Mouse (Mus musculus) forebrain, postnatal 0 days (tissue): ENCODE results near the gene 4930426L09Rik. TPM values are rescaled to one million over a fixed set of nuclear protein-coding genes. Genes with fewer than 3 reads are reported as not detected.

Experiments
- ATAC-seq: fragments of 200-750 bp; cut with Nextera tagmentation; 2 replicates; pipeline ENCODE4 v1.8.0; 2017; ENCODE audit warnings: mild to moderate bottlenecking, moderate library complexity
- DNase-seq: peaks from one replicate; pipeline ENCODE4 v3.0.0-alpha.2; 2015
- H3K27ac ChIP-seq: fragments of 300-500 bp; sonication (generic); 2 replicates; pipeline ENCODE4 v1.5.1; 2014; ENCODE audit warnings: low read depth, mild to moderate bottlenecking, antibody characterized with exemption, low read length, moderate library complexity, mixed read lengths
- H3K27me3 ChIP-seq: fragments of 300-500 bp; sonication (generic); 2 replicates; pipeline ENCODE4 v1.6.1; 2014; ENCODE audit warnings: mild to moderate bottlenecking, low read length, mixed read lengths; ENCODE audit not compliant: insufficient read depth
- H3K36me3 ChIP-seq: fragments of 300-500 bp; sonication (generic); 2 replicates; pipeline ENCODE4 v1.6.1; 2014; ENCODE audit warnings: mild to moderate bottlenecking, moderate library complexity; ENCODE audit not compliant: insufficient read depth
- H3K4me1 ChIP-seq: fragments of 300-500 bp; sonication (generic); 2 replicates; pipeline ENCODE4 v1.6.1; 2014; ENCODE audit warnings: antibody characterized with exemption; ENCODE audit not compliant: insufficient read depth
- H3K4me2 ChIP-seq: fragments of 300-500 bp; sonication (generic); 2 replicates; pipeline ENCODE4 v1.6.1; 2014; ENCODE audit warnings: low read depth, mild to moderate bottlenecking, moderate library complexity
- H3K4me3 ChIP-seq: fragments of 300-500 bp; sonication (generic); 2 replicates; pipeline ENCODE4 v1.5.1; 2014; ENCODE audit warnings: low read depth, low read length, mixed read lengths
- H3K9ac ChIP-seq: fragments of 300-500 bp; sonication (generic); 2 replicates; pipeline ENCODE4 v1.6.1; 2014; ENCODE audit warnings: mild to moderate bottlenecking
- H3K9me3 ChIP-seq: fragments of 300-500 bp; sonication (generic); 2 replicates; pipeline ENCODE4 v1.6.1; 2016; ENCODE audit warnings: low read length
- CTCF ChIP-seq: sonication (generic); IDR thresholded peaks from 2 replicates; pipeline ENCODE4 v1.5.1; 2016; ENCODE audit warnings: antibody characterized with exemption, control low read depth, low read depth
- WGBS: fragments of 180-500 bp; shearing (Covaris S2); extraction: QIAGEN DNeasy Blood & Tissue Kit; methylation state at CpG from one replicate; pipeline ENCODE4 v1.1.7; 2014; 5-methylcytosine and 5-hydroxymethylcytosine counted together
- polyA plus RNA-seq: library from polyadenylated mRNA; unstranded; fragments of >200 nt; fragmentation: Nextera tagmentation; extraction: Ambion mirVana; gene quantifications from 2 replicates; pipeline ENCODE4 v1.2.1, GENCODE M21; 2015
- total RNA-seq: library from RNA; depleted of rRNA; stranded (reverse); fragments of >200 nt; gene quantifications from 2 replicates; pipeline ENCODE4 v1.2.3, GENCODE M21; 2014

4930426L09Rik gene
- total and polyA plus RNA-seq, 2 experiments from 2014 or later, result 0.29 to 0.58 TPM

GRCm38 (mm10) chr2:18979675-18980074 is 18.5 kb upstream of the 4930426L09Rik start:
- Histone ChIP-seq H3K36me3 (no peaks in the 10 kb centered on the region), H3K9ac (no peak overlapping the region), H3K9me3 (no peaks in the 10 kb centered on the region), H3K4me1 (no peaks in the 10 kb centered on the region), H3K27ac (no peak overlapping the region), H3K27me3 (no peaks in the 10 kb centered on the region), H3K4me3 (no peak overlapping the region), H3K4me2 (no peak overlapping the region)
- no peak for TF ChIP-seq CTCF
- no peak for DNase-seq
- WGBS, result 57% methylated on average over 7 of the region's 7 CpGs
- peak; percentile 50; the same call in 1 of the 2 replicates for ATAC-seq

- Histone ChIP-seq H3K4me3 (no peak overlapping the region), H3K27me3 (no peaks in the 10 kb centered on the region), H3K27ac (no peak overlapping the region), H3K9me3 (no peaks in the 10 kb centered on the region), H3K4me1 (no peaks in the 10 kb centered on the region), H3K4me2 (no peak overlapping the region), H3K36me3 (no peaks in the 10 kb centered on the region), H3K9ac (no peak overlapping the region)
- DNase-seq, result no peak
- 82% methylated on average over 6 of the region's 6 CpGs for WGBS
- TF ChIP-seq CTCF, result no peak
- no peak for ATAC-seq
Observed at GRCm38 (mm10) chr2:18982581-18982980, 15.6 kb upstream of the 4930426L09Rik start.

GRCm38 (mm10) chr2:18983546-18983945 is 14.6 kb upstream of the 4930426L09Rik start:
- no peak for TF ChIP-seq CTCF
- no peak for DNase-seq
- H3K4me2 ChIP-seq, result no peak overlapping the region

GRCm38 (mm10) chr2:18984095-18984847 is 13.9 kb upstream of the 4930426L09Rik start:
- no peaks in the 10 kb centered on the region for H3K4me1 ChIP-seq
- no peaks in the 10 kb centered on the region for H3K27me3 ChIP-seq
- no peak for TF ChIP-seq CTCF
- H3K4me3 ChIP-seq, result no peak overlapping the region
- H3K9me3 ChIP-seq, result no peaks in the 10 kb centered on the region
- DNase-seq (no peak), ATAC-seq (no peak)
- no peak overlapping the region for H3K9ac ChIP-seq
- H3K4me2 ChIP-seq, result no peak overlapping the region
- H3K27ac ChIP-seq, result no peak overlapping the region
- no peaks in the 10 kb centered on the region for H3K36me3 ChIP-seq
- 93% methylated on average over 15 of the region's 15 CpGs for WGBS

More at GRCm38 (mm10) chr2:18983546-18983945, 14.6 kb upstream of the 4930426L09Rik start:
- H3K4me3 ChIP-seq, result no peak overlapping the region
- H3K9ac ChIP-seq, result no peak overlapping the region
- H3K27me3 ChIP-seq, result no peaks in the 10 kb centered on the region
- H3K4me1 ChIP-seq, result no peaks in the 10 kb centered on the region
- H3K36me3 ChIP-seq, result no peaks in the 10 kb centered on the region
- H3K9me3 ChIP-seq, result no peaks in the 10 kb centered on the region
- no peak overlapping the region for H3K27ac ChIP-seq
- ATAC-seq, result no peak

GRCm38 (mm10) chr2:18985506-18985905 is 12.6 kb upstream of the 4930426L09Rik start:
- 85% methylated on average over 3 of the region's 3 CpGs for WGBS

GRCm38 (mm10) chr2:18988885-18989284 is 9.3 kb upstream of the 4930426L09Rik start:
- Histone ChIP-seq H3K9me3 (no peaks in the 10 kb centered on the region), H3K9ac (no peak overlapping the region), H3K4me2 (no peak overlapping the region), H3K4me3 (no peak overlapping the region), H3K27ac (no peak overlapping the region), H3K27me3 (no peaks in the 10 kb centered on the region), H3K36me3 (no peaks in the 10 kb centered on the region), H3K4me1 (no peaks in the 10 kb centered on the region)
- 85% methylated on average over 3 of the region's 3 CpGs for WGBS
- DNase-seq (no peak), ATAC-seq (no peak)
- no peak for TF ChIP-seq CTCF

More at GRCm38 (mm10) chr2:18985506-18985905, 12.6 kb upstream of the 4930426L09Rik start:
- Histone ChIP-seq H3K27me3 (no peaks in the 10 kb centered on the region), H3K4me2 (no peak overlapping the region), H3K36me3 (no peaks in the 10 kb centered on the region), H3K9ac (no peak overlapping the region), H3K9me3 (no peaks in the 10 kb centered on the region), H3K4me3 (no peak overlapping the region), H3K27ac (no peak overlapping the region), H3K4me1 (no peaks in the 10 kb centered on the region)
- DNase-seq, result no peak
- no peak for ATAC-seq
- TF ChIP-seq CTCF, result no peak

GRCm38 (mm10) chr2:18992512-18993510 is 5.3 kb upstream of the 4930426L09Rik start:
- Histone ChIP-seq H3K4me1 (no peaks in the 10 kb centered on the region), H3K27me3 (no peaks in the 10 kb centered on the region), H3K9ac (no peak overlapping the region), H3K27ac (no peak overlapping the region), H3K4me2 (no peak overlapping the region), H3K9me3 (no peaks in the 10 kb centered on the region), H3K4me3 (no peak overlapping the region), H3K36me3 (no peaks in the 10 kb centered on the region)
- WGBS, result 80% methylated on average over 7 of the region's 7 CpGs
- ATAC-seq (no peak), DNase-seq (no peak)
- no peak for TF ChIP-seq CTCF
